Mouse (Mus musculus): Measurements from ENCODE around the gene Tmem178b. TPM values are rescaled to one million over a fixed set of nuclear protein-coding genes. Genes with fewer than 3 reads are reported as not detected.

Gene Tmem178b
- 0.34 and 0.41 TPM in 2 replicates for polyA plus RNA-seq (2011; ENCODE audit: insufficient read depth, insufficient read length, low read depth, missing spikeins)

GRCm38 (mm10) chr6:39872901-39873591 is at the start of gene Tmem178b:
Tmem178b (plus strand) TSS chr6:39873271.
- peak within 1 kb of the TSS; percentile 36 for H3K9ac ChIP-seq (ENCODE audit: low read depth, poor library complexity, severe bottlenecking)
- H3K4me3 ChIP-seq (ENCODE audit: low read depth, low read length) = peak within 1 kb of the TSS; percentile 58
- H3K36me3 ChIP-seq (ENCODE audit: control insufficient read depth, insufficient read depth, low read length, poor library complexity, severe bottlenecking) = no peaks in the 10 kb centered on the region
- H3K9me3 ChIP-seq (replicated peaks; ENCODE audit: control insufficient read depth, insufficient read depth, low read length, poor library complexity, severe bottlenecking) = no peaks in the 10 kb centered on the region
- TF ChIP-seq POLR2A (IDR thresholded peaks at IDR 0.05; ENCODE audit: insufficient read depth, low read length) (no peak), EP300 (IDR thresholded peaks at IDR 0.05; ENCODE audit: insufficient read depth, low read depth, low read length) (no peak)
- no peaks in the 10 kb centered on the region for H3K4me1 ChIP-seq (ENCODE audit: control insufficient read depth, insufficient read depth, low read length)
- peaks cover 11% of the 10 kb centered on the region for H3K27me3 ChIP-seq (ENCODE audit: control insufficient read depth, insufficient read depth, low read length, poor library complexity, severe bottlenecking)
- H3K27ac ChIP-seq (ENCODE audit: insufficient read depth, low read length) = no peak within 1 kb of the TSS

- Histone ChIP-seq H3K9ac (ENCODE audit: low read depth, poor library complexity, severe bottlenecking) (no peak overlapping the region), H3K36me3 (ENCODE audit: control insufficient read depth, insufficient read depth, low read length, poor library complexity, severe bottlenecking) (no peaks in the 10 kb centered on the region), H3K27me3 (ENCODE audit: control insufficient read depth, insufficient read depth, low read length, poor library complexity, severe bottlenecking) (no peaks in the 10 kb centered on the region), H3K4me1 (ENCODE audit: control insufficient read depth, insufficient read depth, low read length) (no peaks in the 10 kb centered on the region), H3K27ac (ENCODE audit: insufficient read depth, low read length) (no peak overlapping the region), H3K9me3 (replicated peaks; ENCODE audit: control insufficient read depth, insufficient read depth, low read length, poor library complexity, severe bottlenecking) (0 out of 2 replicates have a peak, but pooled peaks cover 4% of the 10 kb centered on the region), H3K4me3 (ENCODE audit: low read depth, low read length) (no peak overlapping the region)
- TF ChIP-seq POLR2A (IDR thresholded peaks at IDR 0.05; ENCODE audit: insufficient read depth, low read length) = no peak
- TF ChIP-seq EP300 (IDR thresholded peaks at IDR 0.05; ENCODE audit: insufficient read depth, low read depth, low read length) = no peak
- TF ChIP-seq CTCF (IDR thresholded peaks at IDR 0.05; ENCODE audit: low read depth, low read length) = no peak
Observed at GRCm38 (mm10) chr6:39828736-39829135, 44.3 kb upstream of the Tmem178b start.

GRCm38 (mm10) chr6:39843698-39844342 is 29.3 kb upstream of the Tmem178b start:
- no peak overlapping the region for H3K27ac ChIP-seq (ENCODE audit: insufficient read depth, low read length)
- TF ChIP-seq POLR2A (IDR thresholded peaks at IDR 0.05; ENCODE audit: insufficient read depth, low read length) (no peak), EP300 (IDR thresholded peaks at IDR 0.05; ENCODE audit: insufficient read depth, low read depth, low read length) (no peak)
- H3K27me3 ChIP-seq (ENCODE audit: control insufficient read depth, insufficient read depth, low read length, poor library complexity, severe bottlenecking) = no peaks in the 10 kb centered on the region
- H3K4me3 ChIP-seq (ENCODE audit: low read depth, low read length) = no peak overlapping the region
- no peaks in the 10 kb centered on the region for H3K36me3 ChIP-seq (ENCODE audit: control insufficient read depth, insufficient read depth, low read length, poor library complexity, severe bottlenecking)
- no peaks in the 10 kb centered on the region for H3K4me1 ChIP-seq (ENCODE audit: control insufficient read depth, insufficient read depth, low read length)
- no peak overlapping the region for H3K9ac ChIP-seq (ENCODE audit: low read depth, poor library complexity, severe bottlenecking)
- no peaks in the 10 kb centered on the region for H3K9me3 ChIP-seq (replicated peaks; ENCODE audit: control insufficient read depth, insufficient read depth, low read length, poor library complexity, severe bottlenecking)

- no peak overlapping the region for H3K4me3 ChIP-seq (ENCODE audit: low read depth, low read length)
- no peaks in the 10 kb centered on the region for H3K9me3 ChIP-seq (replicated peaks; ENCODE audit: control insufficient read depth, insufficient read depth, low read length, poor library complexity, severe bottlenecking)
- H3K27ac ChIP-seq (ENCODE audit: insufficient read depth, low read length) = no peak overlapping the region
- H3K4me1 ChIP-seq (ENCODE audit: control insufficient read depth, insufficient read depth, low read length) = no peaks in the 10 kb centered on the region
- no peak overlapping the region for H3K9ac ChIP-seq (ENCODE audit: low read depth, poor library complexity, severe bottlenecking)
- no peaks in the 10 kb centered on the region for H3K27me3 ChIP-seq (ENCODE audit: control insufficient read depth, insufficient read depth, low read length, poor library complexity, severe bottlenecking)
- H3K36me3 ChIP-seq (ENCODE audit: control insufficient read depth, insufficient read depth, low read length, poor library complexity, severe bottlenecking) = no peaks in the 10 kb centered on the region
- TF ChIP-seq POLR2A (IDR thresholded peaks at IDR 0.05; ENCODE audit: insufficient read depth, low read length) (no peak), EP300 (IDR thresholded peaks at IDR 0.05; ENCODE audit: insufficient read depth, low read depth, low read length) (no peak), CTCF (IDR thresholded peaks at IDR 0.05; ENCODE audit: low read depth, low read length) (no peak)
Observed at GRCm38 (mm10) chr6:39847538-39847937, 25.5 kb upstream of the Tmem178b start.

GRCm38 (mm10) chr6:39848766-39849165 is 24.3 kb upstream of the Tmem178b start:
- Histone ChIP-seq H3K4me3 (ENCODE audit: low read depth, low read length) (no peak overlapping the region), H3K9ac (ENCODE audit: low read depth, poor library complexity, severe bottlenecking) (no peak overlapping the region), H3K27ac (ENCODE audit: insufficient read depth, low read length) (no peak overlapping the region), H3K9me3 (replicated peaks; ENCODE audit: control insufficient read depth, insufficient read depth, low read length, poor library complexity, severe bottlenecking) (no peaks in the 10 kb centered on the region), H3K4me1 (ENCODE audit: control insufficient read depth, insufficient read depth, low read length) (no peaks in the 10 kb centered on the region), H3K27me3 (ENCODE audit: control insufficient read depth, insufficient read depth, low read length, poor library complexity, severe bottlenecking) (no peaks in the 10 kb centered on the region), H3K36me3 (ENCODE audit: control insufficient read depth, insufficient read depth, low read length, poor library complexity, severe bottlenecking) (no peaks in the 10 kb centered on the region)
- TF ChIP-seq EP300 (IDR thresholded peaks at IDR 0.05; ENCODE audit: insufficient read depth, low read depth, low read length) = no peak
- TF ChIP-seq POLR2A (IDR thresholded peaks at IDR 0.05; ENCODE audit: insufficient read depth, low read length) = no peak
- TF ChIP-seq CTCF (IDR thresholded peaks at IDR 0.05; ENCODE audit: low read depth, low read length) = peak; percentile 77

- H3K9me3 ChIP-seq (replicated peaks; ENCODE audit: control insufficient read depth, insufficient read depth, low read length, poor library complexity, severe bottlenecking) = no peaks in the 10 kb centered on the region
Observed at GRCm38 (mm10) chr6:39849667-39850066, 23.4 kb upstream of the Tmem178b start.

More at GRCm38 (mm10) chr6:39849667-39850066, 23.4 kb upstream of the Tmem178b start:
- Histone ChIP-seq H3K9ac (ENCODE audit: low read depth, poor library complexity, severe bottlenecking) (no peak overlapping the region), H3K36me3 (ENCODE audit: control insufficient read depth, insufficient read depth, low read length, poor library complexity, severe bottlenecking) (no peaks in the 10 kb centered on the region), H3K27ac (ENCODE audit: insufficient read depth, low read length) (no peak overlapping the region), H3K4me3 (ENCODE audit: low read depth, low read length) (no peak overlapping the region), H3K27me3 (ENCODE audit: control insufficient read depth, insufficient read depth, low read length, poor library complexity, severe bottlenecking) (no peaks in the 10 kb centered on the region), H3K4me1 (ENCODE audit: control insufficient read depth, insufficient read depth, low read length) (no peaks in the 10 kb centered on the region)
- TF ChIP-seq EP300 (IDR thresholded peaks at IDR 0.05; ENCODE audit: insufficient read depth, low read depth, low read length) (no peak), POLR2A (IDR thresholded peaks at IDR 0.05; ENCODE audit: insufficient read depth, low read length) (no peak), CTCF (IDR thresholded peaks at IDR 0.05; ENCODE audit: low read depth, low read length) (no peak)

All from ES-Bruce4 (cell line).